Mouse (Mus musculus): ENCODE measurements at regions not wholly inside any gene's neighbourhood (a gene's known extent, or its start where the extent isn't known, plus 50 kb on each side); places are given as distances from the start of the nearest gene placed in this dataset.
"Not testable (repeated sequence)": the region's sequence is repeated elsewhere in the genome, so short reads cannot be mapped to it uniquely, and the experiment has no call there.

DNA sequence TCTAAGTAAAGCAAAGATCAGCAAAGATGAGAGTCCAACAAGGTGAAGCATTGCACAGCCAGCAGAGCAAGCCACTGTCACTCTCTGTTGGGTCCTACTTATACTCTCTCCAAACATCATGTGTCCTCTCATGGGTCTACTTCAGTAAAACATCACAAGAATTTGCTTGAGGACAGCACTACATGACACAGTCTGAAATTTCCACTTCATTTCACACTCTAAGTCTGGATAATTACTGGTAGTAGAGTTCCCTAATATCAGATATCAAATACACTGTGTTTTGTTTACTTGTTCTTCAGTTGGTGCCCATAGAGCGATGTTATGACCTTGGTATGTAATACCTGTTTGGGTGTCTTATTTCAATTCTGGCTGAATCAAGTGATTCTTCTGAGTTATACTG, 280.7 kb downstream of the Myh15 start:
- Histone ChIP-seq H3K27ac (no peak overlapping the region), H3K9me3 (no peaks in the 10 kb centered on the region), H3K4me1 (no peaks in the 10 kb centered on the region), H3K36me3 (no peaks in the 10 kb centered on the region), H3K4me3 (no peak overlapping the region), H3K27me3 (ENCODE audit: insufficient read depth, poor library complexity, severe bottlenecking) (no peaks in the 10 kb centered on the region)
- 93% methylated on average over 1 of the region's 1 CpGs for WGBS
- no peak for DNase-seq (ENCODE audit: low spot score)

DNA sequence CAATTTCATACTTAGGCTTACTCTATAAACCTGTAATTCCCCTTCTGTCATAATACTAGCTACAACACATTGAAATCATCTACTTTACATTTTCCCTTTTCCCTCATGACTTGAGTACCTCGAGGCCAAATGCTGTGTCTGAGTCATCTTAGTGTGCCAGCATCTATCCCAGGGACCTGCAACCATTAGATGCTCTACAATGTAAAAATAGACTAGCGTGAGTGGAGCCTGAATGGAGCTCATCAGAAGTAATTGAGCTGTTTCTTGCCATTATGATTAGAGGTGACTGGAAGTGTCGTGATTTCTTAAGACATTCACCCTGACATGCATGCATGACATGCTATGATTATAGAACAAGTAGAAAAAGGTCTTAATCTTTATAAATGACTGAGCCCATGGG, 301.1 kb downstream of the Myh15 start:
- H3K27ac ChIP-seq, result no peak overlapping the region
- no peaks in the 10 kb centered on the region for H3K4me1 ChIP-seq
- 71% methylated on average over 3 of the region's 3 CpGs for WGBS
- H3K4me3 ChIP-seq, result no peak overlapping the region
- no peaks in the 10 kb centered on the region for H3K27me3 ChIP-seq (ENCODE audit: insufficient read depth, poor library complexity, severe bottlenecking)
- H3K9me3 ChIP-seq, result no peaks in the 10 kb centered on the region
- no peaks in the 10 kb centered on the region for H3K36me3 ChIP-seq
- no peak for DNase-seq (ENCODE audit: low spot score)

DNA sequence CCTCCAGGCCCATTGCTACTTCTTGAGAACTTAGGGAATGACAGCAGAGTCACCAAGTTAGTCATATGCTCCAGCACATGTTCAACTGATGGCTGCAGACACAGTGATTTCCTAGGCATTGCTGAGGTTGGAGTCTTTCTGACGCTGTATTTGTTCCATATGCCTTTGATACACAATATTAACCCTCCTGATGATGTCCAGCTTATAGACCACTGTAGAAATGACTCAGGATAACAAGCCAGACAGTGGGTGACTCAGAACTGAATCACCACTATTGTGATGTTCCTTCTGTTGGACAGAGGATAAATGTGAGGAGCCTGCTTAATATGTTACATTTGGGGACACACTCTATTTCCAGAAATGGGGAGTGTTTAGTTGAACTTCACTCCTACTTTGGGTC, 304.4 kb downstream of the Myh15 start:
- H3K4me1 ChIP-seq, result no peaks in the 10 kb centered on the region
- H3K27me3 ChIP-seq (ENCODE audit: insufficient read depth, poor library complexity, severe bottlenecking), result no peaks in the 10 kb centered on the region
- no peak for DNase-seq (ENCODE audit: low spot score)
- no peaks in the 10 kb centered on the region for H3K9me3 ChIP-seq
- no peak overlapping the region for H3K4me3 ChIP-seq
- no peak overlapping the region for H3K27ac ChIP-seq
- H3K36me3 ChIP-seq, result no peaks in the 10 kb centered on the region
- WGBS, result 84% methylated on average over 1 of the region's 1 CpGs

DNA sequence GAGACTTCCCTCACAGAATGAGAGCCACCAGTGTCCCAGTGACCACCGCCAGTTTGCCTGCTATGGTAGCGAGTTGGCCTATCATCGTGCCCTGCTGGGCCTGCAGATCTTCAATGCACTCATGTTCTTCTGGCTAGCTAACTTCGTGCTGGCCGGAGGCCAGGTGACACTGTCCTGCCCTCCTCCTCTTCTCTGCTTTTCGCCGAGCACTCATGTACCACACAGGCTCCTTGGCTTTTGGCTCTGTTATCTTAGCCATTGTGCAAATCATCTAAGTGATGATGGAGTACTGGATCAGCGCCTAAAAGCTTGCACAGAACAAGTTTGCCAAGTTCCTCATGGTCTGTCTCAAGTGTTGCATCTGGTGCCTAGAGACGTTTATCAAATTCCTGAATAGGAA, 312.2 kb downstream of the Myh15 start:
- 71% methylated on average over 9 of the region's 9 CpGs for WGBS
- Histone ChIP-seq H3K4me1 (no peaks in the 10 kb centered on the region), H3K9me3 (no peaks in the 10 kb centered on the region), H3K36me3 (no peaks in the 10 kb centered on the region), H3K27me3 (ENCODE audit: insufficient read depth, poor library complexity, severe bottlenecking) (no peaks in the 10 kb centered on the region), H3K4me3 (no peak overlapping the region), H3K27ac (no peak overlapping the region)
- DNase-seq (ENCODE audit: low spot score), result no peak

GRCm38 (mm10) chr16:49375108-49375507, 317.8 kb downstream of the Myh15 start:
- Histone ChIP-seq H3K27me3 (ENCODE audit: insufficient read depth, poor library complexity, severe bottlenecking) (no peaks in the 10 kb centered on the region), H3K4me1 (no peaks in the 10 kb centered on the region), H3K4me3 (no peak overlapping the region), H3K27ac (no peak overlapping the region), H3K9me3 (no peaks in the 10 kb centered on the region), H3K36me3 (no peaks in the 10 kb centered on the region)
- WGBS, result 72% methylated on average over 4 of the region's 4 CpGs
- no peak for DNase-seq (ENCODE audit: low spot score)

DNA sequence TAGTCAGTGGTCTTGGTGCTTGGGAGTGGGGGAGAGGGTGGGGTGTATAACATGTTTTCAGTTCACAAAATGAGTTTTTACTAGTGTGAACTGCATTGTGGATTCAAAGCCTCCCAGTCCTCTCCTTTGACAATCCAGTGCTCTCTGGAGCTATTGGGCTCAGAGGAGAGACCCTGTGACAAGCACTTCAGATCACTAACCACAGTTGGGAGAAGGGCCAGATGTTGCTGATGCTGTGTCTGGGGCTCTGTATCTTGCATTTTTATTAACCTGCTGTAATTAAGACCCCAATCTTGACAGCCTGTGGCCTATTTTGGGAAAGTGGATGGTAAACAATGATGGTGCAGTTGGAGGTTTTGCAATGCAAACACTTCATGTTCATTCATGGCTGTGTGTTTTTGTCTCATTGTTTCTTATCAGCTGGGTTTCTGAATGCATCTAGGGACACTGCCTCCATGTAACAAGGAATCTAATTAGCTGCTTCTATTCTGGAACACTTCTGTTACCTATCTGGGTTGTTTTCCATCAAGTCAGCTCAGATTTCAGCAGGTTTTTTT, 320.0 kb upstream of the Ift57 start:
- no peak for DNase-seq (ENCODE audit: low spot score)
- no peaks in the 10 kb centered on the region for H3K4me1 ChIP-seq

DNA sequence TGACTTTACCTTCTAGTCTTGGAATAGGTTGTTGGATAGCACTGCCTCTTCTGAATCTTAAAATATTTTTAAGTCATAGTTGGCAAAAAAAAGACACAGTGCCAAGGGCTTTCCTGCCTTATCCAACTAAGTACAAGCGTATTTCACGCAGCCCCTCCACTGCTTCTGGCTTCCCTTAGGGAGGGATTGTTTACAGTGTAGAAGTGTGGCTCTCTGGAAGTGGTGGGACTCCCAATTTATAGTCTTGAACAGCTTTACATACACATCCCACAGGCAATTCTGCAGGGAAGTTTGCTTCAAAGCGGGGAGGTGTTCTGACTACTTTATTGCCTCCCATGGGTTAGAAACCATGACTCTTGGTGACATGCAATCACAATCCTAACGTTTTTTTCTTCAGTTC, 310.9 kb upstream of the Ift57 start:
- no peaks in the 10 kb centered on the region for H3K36me3 ChIP-seq
- H3K4me1 ChIP-seq, result no peaks in the 10 kb centered on the region
- no peak overlapping the region for H3K4me3 ChIP-seq
- H3K27me3 ChIP-seq (ENCODE audit: insufficient read depth, poor library complexity, severe bottlenecking), result no peaks in the 10 kb centered on the region
- 64% methylated on average over 4 of the region's 4 CpGs for WGBS
- no peak for DNase-seq (ENCODE audit: low spot score)
- no peak overlapping the region for H3K27ac ChIP-seq
- no peaks in the 10 kb centered on the region for H3K9me3 ChIP-seq

More for the DNA sequence above, 320.0 kb upstream of the Ift57 start:
- no peak overlapping the region for H3K27ac ChIP-seq
- H3K36me3 ChIP-seq, result no peaks in the 10 kb centered on the region
- no peaks in the 10 kb centered on the region for H3K27me3 ChIP-seq (ENCODE audit: insufficient read depth, poor library complexity, severe bottlenecking)
- no peaks in the 10 kb centered on the region for H3K9me3 ChIP-seq
- H3K4me3 ChIP-seq, result no peak overlapping the region

GRCm38 (mm10) chr16:49407956-49408795, 290.9 kb upstream of the Ift57 start:
- whole genome bisulfite sequencing, result 27% methylated on average over 16 of the region's 16 CpGs
- Histone ChIP-seq H3K4me3 (peak overlapping the region; percentile 24; the same call in 1 of the 2 replicates), H3K27ac (no peak overlapping the region), H3K9me3 (no peaks in the 10 kb centered on the region), H3K36me3 (no peaks in the 10 kb centered on the region), H3K27me3 (ENCODE audit: insufficient read depth, poor library complexity, severe bottlenecking) (no peaks in the 10 kb centered on the region), H3K4me1 (peaks cover 6% of the 10 kb centered on the region; the same call in 1 of the 2 replicates)
- no peak for DNase-seq (ENCODE audit: low spot score)

- H3K9me3 ChIP-seq, result no peaks in the 10 kb centered on the region
- WGBS, result 87% methylated on average over 4 of the region's 4 CpGs
- no peak overlapping the region for H3K4me3 ChIP-seq
- no peaks in the 10 kb centered on the region for H3K27me3 ChIP-seq (ENCODE audit: insufficient read depth, poor library complexity, severe bottlenecking)
- H3K4me1 ChIP-seq, result peaks cover 6% of the 10 kb centered on the region; the same call in 1 of the 2 replicates
- no peak for DNase-seq (ENCODE audit: low spot score)
- H3K36me3 ChIP-seq, result no peaks in the 10 kb centered on the region
- H3K27ac ChIP-seq, result no peak overlapping the region
Observed at GRCm38 (mm10) chr16:49409235-49409634, 289.8 kb upstream of the Ift57 start.

GRCm38 (mm10) chr16:49430296-49430695, 268.7 kb upstream of the Ift57 start:
- H3K9me3 ChIP-seq, result no peaks in the 10 kb centered on the region
- 81% methylated on average over 1 of the region's 1 CpGs for WGBS
- H3K36me3 ChIP-seq, result no peaks in the 10 kb centered on the region
- H3K27me3 ChIP-seq (ENCODE audit: insufficient read depth, poor library complexity, severe bottlenecking), result no peaks in the 10 kb centered on the region
- H3K4me3 ChIP-seq, result no peak overlapping the region
- DNase-seq (ENCODE audit: low spot score), result no peak
- H3K4me1 ChIP-seq, result no peaks in the 10 kb centered on the region
- H3K27ac ChIP-seq, result no peak overlapping the region

- 65% methylated on average over 2 of the region's 2 CpGs for WGBS
- H3K4me1 ChIP-seq, result no peaks in the 10 kb centered on the region
- H3K4me3 ChIP-seq, result no peak overlapping the region
- H3K36me3 ChIP-seq, result no peaks in the 10 kb centered on the region
- DNase-seq (ENCODE audit: low spot score), result no peak
- H3K9me3 ChIP-seq, result no peaks in the 10 kb centered on the region
- H3K27me3 ChIP-seq (ENCODE audit: insufficient read depth, poor library complexity, severe bottlenecking), result no peaks in the 10 kb centered on the region
- H3K27ac ChIP-seq, result no peak overlapping the region
Observed at GRCm38 (mm10) chr16:49431902-49432301, 267.1 kb upstream of the Ift57 start.

DNA sequence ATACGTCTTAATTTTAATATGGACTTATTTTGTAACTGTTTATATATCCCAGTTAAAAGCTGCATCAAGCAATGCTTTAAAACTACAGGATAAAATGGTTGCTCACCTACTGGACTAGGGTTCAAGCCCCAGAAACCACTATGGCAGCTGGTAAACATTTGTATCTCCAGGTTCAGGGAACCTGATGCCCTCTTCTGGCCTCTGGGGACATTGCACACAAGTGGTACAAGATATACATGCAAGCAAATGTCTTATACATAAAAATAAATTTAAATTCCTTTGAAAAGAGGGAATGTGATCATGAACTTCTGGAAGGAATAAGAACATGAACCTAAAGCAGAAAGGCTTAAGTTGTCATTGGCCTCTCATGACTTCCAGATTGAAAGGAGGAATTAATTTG, 257.8 kb upstream of the Ift57 start:
- Histone ChIP-seq H3K27me3 (ENCODE audit: insufficient read depth, poor library complexity, severe bottlenecking) (no peaks in the 10 kb centered on the region), H3K27ac (no peak overlapping the region), H3K36me3 (no peaks in the 10 kb centered on the region), H3K4me1 (no peaks in the 10 kb centered on the region), H3K9me3 (no peaks in the 10 kb centered on the region), H3K4me3 (no peak overlapping the region)
- no peak for DNase-seq (ENCODE audit: low spot score)
- WGBS, result 72% methylated on average over 1 of the region's 1 CpGs

GRCm38 (mm10) chr16:49447356-49447755, 251.7 kb upstream of the Ift57 start:
- not testable (repeated sequence) for H3K9me3 ChIP-seq; H3K27me3 ChIP-seq (ENCODE audit: insufficient read depth, poor library complexity, severe bottlenecking); H3K27ac ChIP-seq; H3K36me3 ChIP-seq; DNase-seq (ENCODE audit: low spot score); H3K4me3 ChIP-seq; H3K4me1 ChIP-seq
- 89% methylated on average over 8 of the region's 9 CpGs for WGBS

DNA sequence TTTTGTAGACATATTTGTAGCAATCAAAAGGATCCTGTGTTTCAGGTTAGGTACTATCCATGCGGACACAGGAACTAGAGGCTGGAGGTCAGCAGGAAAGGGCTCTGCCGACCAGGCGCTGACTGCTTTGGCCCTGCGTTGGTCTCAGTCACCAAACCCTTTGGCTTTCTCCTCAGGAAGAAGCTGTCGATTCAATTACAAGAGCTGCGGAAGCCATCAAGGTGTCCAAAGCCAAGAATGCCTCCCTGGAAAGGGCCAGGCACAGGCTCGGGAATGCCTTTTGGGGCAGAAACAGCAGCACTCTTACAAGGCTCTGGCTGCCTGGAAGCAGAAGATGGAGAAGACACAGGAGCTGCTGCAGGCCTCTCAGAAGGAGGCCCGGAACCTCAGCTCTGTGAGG, 205.2 kb upstream of the Ift57 start:
- Histone ChIP-seq H3K27ac (no peak overlapping the region), H3K9me3 (no peaks in the 10 kb centered on the region), H3K27me3 (ENCODE audit: insufficient read depth, poor library complexity, severe bottlenecking) (no peaks in the 10 kb centered on the region), H3K4me1 (no peaks in the 10 kb centered on the region), H3K4me3 (no peak overlapping the region), H3K36me3 (no peaks in the 10 kb centered on the region)
- WGBS, result 84% methylated on average over 8 of the region's 8 CpGs
- no peak for DNase-seq (ENCODE audit: low spot score)

All from heart, embryonic 10.5 days (tissue).